Mouse (Mus musculus): ENCODE data around the gene Zfp607b. TPM values are rescaled to one million over a fixed set of nuclear protein-coding genes. Genes with fewer than 3 reads are reported as not detected.

The Zfp607b gene
- polyA plus RNA-seq, 1 experiment from 2014 or later: 0.83 TPM

DNA sequence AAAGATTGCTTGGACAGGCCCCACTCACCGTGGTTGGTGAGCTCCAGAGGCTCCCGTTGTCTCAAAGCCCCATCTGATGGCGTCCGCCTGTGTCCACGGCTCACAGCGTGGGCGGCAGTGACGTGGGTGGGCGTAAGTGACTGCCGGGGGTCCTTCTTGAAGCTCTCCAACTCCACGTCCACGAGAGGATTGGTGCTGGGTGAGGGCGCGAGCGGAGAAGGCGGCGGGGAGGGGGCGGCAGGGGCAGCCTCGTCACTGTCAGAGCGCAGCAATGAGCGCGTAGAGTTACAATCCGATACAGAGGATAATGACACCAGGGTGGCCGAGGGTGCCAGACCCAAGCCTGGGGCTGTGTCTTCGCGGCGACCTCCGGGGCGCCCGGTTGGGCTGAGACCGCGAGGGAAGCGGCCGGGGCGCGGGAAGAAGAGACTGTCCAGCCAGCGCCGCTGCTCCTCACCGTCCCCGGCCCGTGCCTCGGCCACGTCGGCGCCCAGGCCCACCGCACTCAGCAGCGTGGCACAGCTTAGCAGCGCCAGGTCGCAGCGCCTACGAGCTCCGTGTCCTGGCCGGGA, 31.2 kb upstream of the Zfp607b start:
- Histone ChIP-seq H3K9me3 (replicated peaks) (no peaks in the 10 kb centered on the region), H3K36me3 (no peaks in the 10 kb centered on the region), H3K4me3 (replicated peaks) (no peak overlapping the region), H3K27me3 (peaks cover 72% of the 10 kb centered on the region), H3K27ac (no peak overlapping the region), H3K4me2 (peak overlapping the region; percentile 37), H3K9ac (no peak overlapping the region), H3K4me1 (replicated peaks) (peaks cover 27% of the 10 kb centered on the region)
- 18% methylated on average over 53 of the region's 53 CpGs for WGBS (ENCODE audit: insufficient replicate concordance)
- DNase-seq: no peak
- no peak for ATAC-seq (ENCODE audit: low read depth)

GRCm38 (mm10) chr7:27658712-27659663, 30.2 kb upstream of the Zfp607b start:
- Histone ChIP-seq H3K4me2 (peak overlapping the region; percentile 37), H3K9ac (0 out of 2 replicates have a peak overlapping the region, but pooled peaks have one; percentile 6), H3K4me1 (replicated peaks) (peaks cover 24% of the 10 kb centered on the region), H3K27me3 (peaks cover 66% of the 10 kb centered on the region), H3K9me3 (replicated peaks) (no peaks in the 10 kb centered on the region), H3K36me3 (no peaks in the 10 kb centered on the region), H3K4me3 (replicated peaks) (no peak overlapping the region), H3K27ac (peak overlapping the region; percentile 29; the same call in 1 of the 2 replicates)
- 20% methylated on average over 14 of the region's 14 CpGs for WGBS (ENCODE audit: insufficient replicate concordance)
- peak; percentile 40 for DNase-seq
- ATAC-seq (ENCODE audit: low read depth): peak; percentile 92

GRCm38 (mm10) chr7:27662038-27662437, 27.1 kb upstream of the Zfp607b start:
- Histone ChIP-seq H3K4me3 (replicated peaks) (no peak overlapping the region), H3K27ac (no peak overlapping the region), H3K4me1 (replicated peaks) (peaks cover 22% of the 10 kb centered on the region), H3K27me3 (peaks cover 41% of the 10 kb centered on the region), H3K9me3 (replicated peaks) (no peaks in the 10 kb centered on the region), H3K9ac (no peak overlapping the region), H3K36me3 (no peaks in the 10 kb centered on the region), H3K4me2 (no peak overlapping the region)
- 66% methylated on average over 4 of the region's 4 CpGs for WGBS (ENCODE audit: insufficient replicate concordance)
- no peak for DNase-seq
- ATAC-seq (ENCODE audit: low read depth): no peak

- Histone ChIP-seq H3K4me1 (replicated peaks) (peaks cover 38% of the 10 kb centered on the region), H3K27me3 (peaks cover 13% of the 10 kb centered on the region), H3K9ac (peak overlapping the region; percentile 83), H3K9me3 (replicated peaks) (no peaks in the 10 kb centered on the region), H3K4me2 (peak overlapping the region; percentile 99), H3K36me3 (no peaks in the 10 kb centered on the region), H3K4me3 (replicated peaks) (peak overlapping the region; percentile 81), H3K27ac (no peak overlapping the region)
- ATAC-seq (ENCODE audit: low read depth) (no peak), DNase-seq (no peak)
- 44% methylated on average over 9 of the region's 9 CpGs for whole genome bisulfite sequencing (ENCODE audit: insufficient replicate concordance)
Observed at GRCm38 (mm10) chr7:27673064-27673574, 16.0 kb upstream of the Zfp607b start.

GRCm38 (mm10) chr7:27673575-27674131, 15.5 kb upstream of the Zfp607b start:
- peak overlapping the region; percentile 81 for H3K4me3 ChIP-seq (replicated peaks)
- no peak for DNase-seq
- H3K9me3 ChIP-seq (replicated peaks): no peaks in the 10 kb centered on the region
- H3K4me2 ChIP-seq: peak overlapping the region; percentile 99
- H3K36me3 ChIP-seq: no peaks in the 10 kb centered on the region
- no peak overlapping the region for H3K27ac ChIP-seq
- H3K27me3 ChIP-seq: peaks cover 13% of the 10 kb centered on the region
- H3K9ac ChIP-seq: peak overlapping the region; percentile 83
- 2% methylated on average over 51 of the region's 52 CpGs for WGBS (ENCODE audit: insufficient replicate concordance)
- ATAC-seq (ENCODE audit: low read depth): no peak
- H3K4me1 ChIP-seq (replicated peaks): peaks cover 38% of the 10 kb centered on the region

DNA sequence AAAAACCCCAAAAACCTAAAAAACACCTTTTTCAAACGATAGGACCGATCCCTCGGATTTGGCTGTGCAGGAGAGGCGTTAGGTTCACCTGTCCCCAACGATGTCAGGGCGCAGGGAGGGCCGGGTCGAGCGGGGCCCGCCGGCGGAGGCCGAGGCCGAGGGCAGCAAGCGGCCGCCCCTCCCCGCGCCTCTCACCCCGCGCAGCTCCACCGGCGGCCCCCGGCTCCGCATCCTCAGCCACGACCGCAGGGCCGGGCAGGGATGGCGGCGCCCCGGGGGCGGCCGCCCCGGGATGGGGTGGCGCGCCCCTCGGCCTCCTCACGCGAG, 15.0 kb upstream of the Zfp607b start:
- Histone ChIP-seq H3K9me3 (replicated peaks) (no peaks in the 10 kb centered on the region), H3K9ac (peak overlapping the region; percentile 83), H3K4me1 (replicated peaks) (peaks cover 38% of the 10 kb centered on the region), H3K27me3 (peaks cover 13% of the 10 kb centered on the region), H3K36me3 (no peaks in the 10 kb centered on the region), H3K4me2 (peak overlapping the region; percentile 99), H3K4me3 (replicated peaks) (peak overlapping the region; percentile 81), H3K27ac (peak overlapping the region; percentile 60)
- WGBS (ENCODE audit: insufficient replicate concordance): under 1% methylated on average over 38 of the region's 38 CpGs
- ATAC-seq (ENCODE audit: low read depth) (peak; percentile 71), DNase-seq (no peak)

DNA sequence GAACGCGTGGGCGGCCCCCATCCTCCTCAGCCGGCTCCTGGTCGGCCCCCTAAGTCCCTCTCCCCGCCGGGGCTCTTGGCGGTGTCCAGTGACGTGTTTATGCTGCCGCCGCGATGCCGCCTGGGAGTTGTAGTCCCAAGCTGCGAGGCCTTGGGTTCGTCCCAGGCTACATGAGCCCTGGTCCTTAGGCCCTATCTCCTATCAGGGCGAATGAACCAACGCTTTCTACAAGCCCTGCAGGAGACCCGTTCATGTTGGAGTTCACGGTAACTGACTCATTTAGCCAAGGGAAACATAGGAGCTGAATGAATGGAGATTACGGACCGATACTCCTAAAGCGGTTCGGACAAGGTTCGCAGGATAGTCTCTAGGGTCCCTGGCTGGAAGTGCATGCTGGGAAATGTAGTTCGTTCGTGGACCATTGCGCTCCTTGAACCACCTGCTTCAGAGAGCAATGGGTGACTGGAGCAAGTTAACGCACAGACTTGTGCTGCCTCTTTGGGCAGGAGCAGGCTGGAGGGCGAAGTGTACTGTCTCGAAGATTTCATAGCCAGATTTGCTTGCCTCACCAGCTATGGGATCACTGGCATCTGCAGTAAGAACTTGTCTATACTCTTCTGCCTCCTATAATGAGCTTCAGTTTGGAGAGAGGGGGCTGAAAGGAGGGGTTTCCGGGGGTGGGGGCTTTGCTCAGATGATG, 14.5 kb upstream of the Zfp607b start, which contains the start of gene Map3k10:
Gene Map3k10, minus strand, starts transcription at position 77 of the 700 bp plus-strand sequence.
- H3K4me2 ChIP-seq: peak within 1 kb of the TSS; percentile 99
- no peaks in the 10 kb centered on the region for H3K9me3 ChIP-seq (replicated peaks)
- DNase-seq (peak; percentile 88), ATAC-seq (ENCODE audit: low read depth) (peak; percentile 97)
- H3K27ac ChIP-seq: peak within 1 kb of the TSS; percentile 60
- no peaks in the 10 kb centered on the region for H3K36me3 ChIP-seq
- under 1% methylated on average over 31 of the region's 31 CpGs for WGBS (ENCODE audit: insufficient replicate concordance)
- peaks cover 38% of the 10 kb centered on the region for H3K4me1 ChIP-seq (replicated peaks)
- H3K27me3 ChIP-seq: peaks cover 13% of the 10 kb centered on the region
- peak within 1 kb of the TSS; percentile 81 for H3K4me3 ChIP-seq (replicated peaks)
- H3K9ac ChIP-seq: peak within 1 kb of the TSS; percentile 83

DNA sequence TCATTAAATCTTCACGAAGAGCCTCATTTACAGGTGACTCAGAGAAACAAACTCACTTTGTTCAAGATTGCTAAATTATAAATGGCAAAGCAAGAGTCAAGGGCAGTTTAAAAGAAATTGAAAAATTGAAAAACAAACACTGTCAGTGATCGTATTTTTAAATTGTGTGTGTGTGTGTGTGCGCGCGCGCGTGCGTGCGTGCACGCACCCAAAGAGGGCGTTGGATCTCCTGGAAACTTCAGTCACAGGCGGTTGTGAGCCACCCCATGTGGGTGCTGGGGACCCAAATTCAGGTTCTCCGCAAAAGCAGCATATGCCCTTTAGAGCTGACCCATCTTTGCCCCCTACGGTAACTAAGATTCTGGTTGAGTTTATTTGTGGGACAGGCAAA, 13.9 kb upstream of the Zfp607b start:
- Histone ChIP-seq H3K4me2 (peak overlapping the region; percentile 99), H3K4me1 (replicated peaks) (peaks cover 38% of the 10 kb centered on the region), H3K9me3 (replicated peaks) (no peaks in the 10 kb centered on the region), H3K9ac (peak overlapping the region; percentile 83), H3K4me3 (replicated peaks) (peak overlapping the region; percentile 81), H3K27me3 (peaks cover 13% of the 10 kb centered on the region), H3K27ac (0 out of 2 replicates have a peak overlapping the region, but pooled peaks have one; percentile 60), H3K36me3 (no peaks in the 10 kb centered on the region)
- DNase-seq (no peak), ATAC-seq (ENCODE audit: low read depth) (no peak)
- 21% methylated on average over 14 of the region's 14 CpGs for WGBS (ENCODE audit: insufficient replicate concordance)

DNA sequence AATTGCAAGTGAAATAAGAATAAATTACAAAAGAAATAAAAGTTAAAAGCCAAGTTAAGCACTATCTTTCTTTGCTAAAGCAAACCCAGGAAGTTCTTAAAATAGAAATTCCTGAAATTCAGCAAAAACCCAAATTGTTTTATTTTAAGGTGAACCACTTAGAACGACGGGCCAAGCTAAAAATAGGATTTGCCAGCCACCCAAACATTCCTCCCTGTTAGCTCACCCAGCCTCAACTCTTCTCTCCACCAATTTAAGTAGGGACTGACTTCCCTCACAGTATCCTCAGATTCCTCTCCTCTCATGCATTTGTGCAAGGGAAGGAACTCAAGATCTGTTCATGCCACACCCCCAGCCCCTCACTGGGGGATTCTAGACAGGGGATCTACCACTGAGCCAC, 5.9 kb upstream of the Zfp607b start:
- Histone ChIP-seq H3K9ac (no peak overlapping the region), H3K4me1 (replicated peaks) (peaks cover 5% of the 10 kb centered on the region), H3K4me3 (replicated peaks) (no peak overlapping the region), H3K36me3 (no peaks in the 10 kb centered on the region), H3K4me2 (no peak overlapping the region), H3K9me3 (replicated peaks) (no peaks in the 10 kb centered on the region), H3K27me3 (0 out of 2 replicates have a peak, but pooled peaks cover 7% of the 10 kb centered on the region), H3K27ac (no peak overlapping the region)
- WGBS (ENCODE audit: insufficient replicate concordance): 26% methylated on average over 2 of the region's 2 CpGs
- DNase-seq (no peak), ATAC-seq (ENCODE audit: low read depth) (no peak)

GRCm38 (mm10) chr7:27685220-27685619, 3.9 kb upstream of the Zfp607b start:
- H3K4me1 ChIP-seq (replicated peaks): peaks cover 18% of the 10 kb centered on the region
- no peaks in the 10 kb centered on the region for H3K36me3 ChIP-seq
- H3K9ac ChIP-seq: no peak overlapping the region
- no peak for DNase-seq
- no peak for ATAC-seq (ENCODE audit: low read depth)
- H3K9me3 ChIP-seq (replicated peaks): no peaks in the 10 kb centered on the region
- H3K4me3 ChIP-seq (replicated peaks): no peak overlapping the region
- 17% methylated on average over 5 of the region's 5 CpGs for WGBS (ENCODE audit: insufficient replicate concordance)
- H3K4me2 ChIP-seq: no peak overlapping the region
- 0 out of 2 replicates have a peak, but pooled peaks cover 7% of the 10 kb centered on the region for H3K27me3 ChIP-seq
- H3K27ac ChIP-seq: no peak overlapping the region

Data from liver, embryonic 13.5 days (tissue).